Mouse (Mus musculus): ENCODE measurements around the gene Cdh26.
A peak's percentile ranks its signal among the peaks of the same experiment; 100 is the strongest.

Cdh26 gene

GRCm38 (mm10) chr2:178430231-178430630 is at the start of gene Cdh26:
Gene Cdh26, plus strand, starts transcription at chr2:178430531.
- DNase-seq: no peak

GRCm38 (mm10) chr2:178407053-178407815 is 23.1 kb upstream of the Cdh26 start, which contains the start of gene Sycp2:
Gene Sycp2, minus strand, starts transcription at chr2:178407685.
- peak in 1 of 2 experiments; percentile 24 for DNase-seq

GRCm38 (mm10) chr2:178409024-178409423 is 21.3 kb upstream of the Cdh26 start:
- no peak for DNase-seq

- peak in 1 of 2 experiments; percentile 3 for DNase-seq
Observed at GRCm38 (mm10) chr2:178410286-178410685, 20.0 kb upstream of the Cdh26 start.

- peak; percentile 34 to 73 for DNase-seq
Observed at GRCm38 (mm10) chr2:178412598-178412997, 17.7 kb upstream of the Cdh26 start.

GRCm38 (mm10) chr2:178413081-178413480 is 17.2 kb upstream of the Cdh26 start:
- DNase-seq: peak in 1 of 2 experiments; percentile 6

- DNase-seq: peak in 1 of 2 experiments; percentile 40
Observed at GRCm38 (mm10) chr2:178413481-178414260, 16.7 kb upstream of the Cdh26 start.

GRCm38 (mm10) chr2:178414261-178415149 is 15.8 kb upstream of the Cdh26 start, which contains the start of the genes Ppp1r3d and Fam217b:
Gene Ppp1r3d, minus strand, starts transcription at chr2:178414472.
Gene Fam217b, plus strand, starts transcription at chr2:178414524.
- DNase-seq: peak; percentile 69 to 79

- no peak for DNase-seq
Observed at GRCm38 (mm10) chr2:178415150-178415448, 15.2 kb upstream of the Cdh26 start.

- peak; percentile 51 to 59 for DNase-seq
Observed at GRCm38 (mm10) chr2:178416427-178416826, 13.9 kb upstream of the Cdh26 start.

GRCm38 (mm10) chr2:178416970-178417369 is 13.4 kb upstream of the Cdh26 start:
- DNase-seq: peak in 1 of 2 experiments; percentile 16

GRCm38 (mm10) chr2:178420576-178420975 is 9.8 kb upstream of the Cdh26 start:
- no peak for DNase-seq

- peak; percentile 5 to 36 for DNase-seq
Observed at GRCm38 (mm10) chr2:178421603-178422002, 8.7 kb upstream of the Cdh26 start.

- no peak for DNase-seq
Observed at GRCm38 (mm10) chr2:178422186-178422585, 8.1 kb upstream of the Cdh26 start.

- DNase-seq: peak in 1 of 2 experiments; percentile 1
Observed at GRCm38 (mm10) chr2:178423223-178423622, 7.1 kb upstream of the Cdh26 start.

GRCm38 (mm10) chr2:178426229-178426628 is 4.1 kb upstream of the Cdh26 start:
- peak in 1 of 2 experiments; percentile 39 for DNase-seq

GRCm38 (mm10) chr2:178427181-178427580 is 3.1 kb upstream of the Cdh26 start:
- DNase-seq: no peak

GRCm38 (mm10) chr2:178428183-178428582 is 2.1 kb upstream of the Cdh26 start:
- no peak for DNase-seq

GRCm38 (mm10) chr2:178428676-178429075 is 1.7 kb upstream of the Cdh26 start:
- no peak for DNase-seq

GRCm38 (mm10) chr2:178429426-178429825 is 905 bp upstream of the Cdh26 start:
- no peak for DNase-seq

GRCm38 (mm10) chr2:178433495-178433894 is 3.2 kb downstream of the Cdh26 start:
- DNase-seq: no peak

GRCm38 (mm10) chr2:178433903-178434302 is 3.6 kb downstream of the Cdh26 start:
- no peak for DNase-seq

- DNase-seq: no peak
Observed at GRCm38 (mm10) chr2:178437311-178437710, 7.0 kb downstream of the Cdh26 start.

Measured in lung, postnatal 4 days (tissue).